Mouse (Mus musculus) left cerebral cortex, postnatal 25 days (tissue): Measurements from ENCODE around the gene Kcnj1. TPM values are rescaled to one million over a fixed set of nuclear protein-coding genes. Genes with fewer than 3 reads are reported as not detected.

ENCODE experiments used
- DNase-seq, 2 experiments: peaks; one replicate each; pipeline ENCODE4 v3.0.0; 2022; ENCODE audit warnings: low spot score in 2 of 2, mixed read lengths in 1 of 2
- intact Hi-C: fragments of 180-260 bp; cut with DNase I; formaldehyde crosslinking; loops from one replicate; pipeline ENCODE4 v1.15.1; 2025
- total RNA-seq, 2 experiments: library from RNA; stranded (reverse); gene quantifications; 2 replicates each; pipeline ENCODE4 v1.2.3; 2021

The Kcnj1 gene
- total RNA-seq, 2 experiments from 2014 or later, result not detected

GRCm38 (mm10) chr9:32391092-32391491 is 18.8 kb downstream of the Kcnj1 start:
- intact Hi-C loops, result no loop called here
- DNase-seq, result no peak

- intact Hi-C loops, result no loop called here
- DNase-seq, result peak; percentile 54 to 90
These were observed 19.4 kb downstream of the Kcnj1 start for GRCm38 (mm10) chr9:32391701-32392100.

- intact Hi-C loops, result no loop called here
These were observed 20.4 kb downstream of the Kcnj1 start for GRCm38 (mm10) chr9:32392716-32393115.

GRCm38 (mm10) chr9:32394761-32395161 is 22.5 kb downstream of the Kcnj1 start:
- no peak for DNase-seq
- intact Hi-C loops, result no loop called here

More at GRCm38 (mm10) chr9:32392716-32393115, 20.4 kb downstream of the Kcnj1 start:
- DNase-seq, result no peak

GRCm38 (mm10) chr9:32400212-32400611 is 27.9 kb downstream of the Kcnj1 start:
- intact Hi-C loops, result no loop called here
- no peak for DNase-seq

- intact Hi-C loops, result no loop called here
- DNase-seq, result no peak
These were observed 28.4 kb downstream of the Kcnj1 start for GRCm38 (mm10) chr9:32400662-32401161.

- DNase-seq, result peak; percentile 76 to 84
- intact Hi-C loops, result loop anchor here (1.0 to 5.0 kb wide), 5 partner anchors 157 to 841 kb away; no protein-coding TSS in a partner anchor
These were observed 33.1 kb downstream of the Kcnj1 start for GRCm38 (mm10) chr9:32405191-32405925.

- DNase-seq, result no peak
- intact Hi-C loops, result loop anchor here (5.0 kb wide), 1 partner anchor 534 kb away; no protein-coding TSS in a partner anchor
These were observed 36.4 kb downstream of the Kcnj1 start for GRCm38 (mm10) chr9:32408730-32409059.

GRCm38 (mm10) chr9:32409060-32409961 is 37.0 kb downstream of the Kcnj1 start:
- no peak for DNase-seq
- intact Hi-C loops, result loop anchor here (5.0 kb wide), 1 partner anchor 533 kb away; no protein-coding TSS in a partner anchor

- intact Hi-C loops, result no loop called here
- no peak for DNase-seq
These were observed 38.4 kb downstream of the Kcnj1 start for GRCm38 (mm10) chr9:32410671-32411070.

GRCm38 (mm10) chr9:32411507-32411906 is 39.2 kb downstream of the Kcnj1 start:
- intact Hi-C loops, result no loop called here
- no peak for DNase-seq

GRCm38 (mm10) chr9:32412836-32413580 is 40.7 kb downstream of the Kcnj1 start:
- DNase-seq, result no peak
- intact Hi-C loops, result no loop called here

GRCm38 (mm10) chr9:32414956-32415355 is 42.7 kb downstream of the Kcnj1 start:
- DNase-seq, result no peak
- intact Hi-C loops, result no loop called here

- intact Hi-C loops, result no loop called here
These were observed 43.7 kb downstream of the Kcnj1 start for GRCm38 (mm10) chr9:32415952-32416351.

GRCm38 (mm10) chr9:32417466-32418116 is 45.3 kb downstream of the Kcnj1 start:
- DNase-seq, result no peak
- intact Hi-C loops, result no loop called here

More at GRCm38 (mm10) chr9:32415952-32416351, 43.7 kb downstream of the Kcnj1 start:
- DNase-seq, result no peak

- DNase-seq, result no peak
- intact Hi-C loops, result no loop called here
These were observed 48.4 kb downstream of the Kcnj1 start for GRCm38 (mm10) chr9:32420711-32421110.

- intact Hi-C loops, result no loop called here
- no peak for DNase-seq
These were observed 53.0 kb downstream of the Kcnj1 start for GRCm38 (mm10) chr9:32425321-32425720.

- DNase-seq, result no peak
- intact Hi-C loops, result no loop called here
These were observed 58.8 kb downstream of the Kcnj1 start for GRCm38 (mm10) chr9:32431061-32431460.
